Mouse (Mus musculus): ENCODE results near the gene Cyb5r3.
A peak's percentile ranks its signal among the peaks of the same experiment; 100 is the strongest.

Gene Cyb5r3

DNA sequence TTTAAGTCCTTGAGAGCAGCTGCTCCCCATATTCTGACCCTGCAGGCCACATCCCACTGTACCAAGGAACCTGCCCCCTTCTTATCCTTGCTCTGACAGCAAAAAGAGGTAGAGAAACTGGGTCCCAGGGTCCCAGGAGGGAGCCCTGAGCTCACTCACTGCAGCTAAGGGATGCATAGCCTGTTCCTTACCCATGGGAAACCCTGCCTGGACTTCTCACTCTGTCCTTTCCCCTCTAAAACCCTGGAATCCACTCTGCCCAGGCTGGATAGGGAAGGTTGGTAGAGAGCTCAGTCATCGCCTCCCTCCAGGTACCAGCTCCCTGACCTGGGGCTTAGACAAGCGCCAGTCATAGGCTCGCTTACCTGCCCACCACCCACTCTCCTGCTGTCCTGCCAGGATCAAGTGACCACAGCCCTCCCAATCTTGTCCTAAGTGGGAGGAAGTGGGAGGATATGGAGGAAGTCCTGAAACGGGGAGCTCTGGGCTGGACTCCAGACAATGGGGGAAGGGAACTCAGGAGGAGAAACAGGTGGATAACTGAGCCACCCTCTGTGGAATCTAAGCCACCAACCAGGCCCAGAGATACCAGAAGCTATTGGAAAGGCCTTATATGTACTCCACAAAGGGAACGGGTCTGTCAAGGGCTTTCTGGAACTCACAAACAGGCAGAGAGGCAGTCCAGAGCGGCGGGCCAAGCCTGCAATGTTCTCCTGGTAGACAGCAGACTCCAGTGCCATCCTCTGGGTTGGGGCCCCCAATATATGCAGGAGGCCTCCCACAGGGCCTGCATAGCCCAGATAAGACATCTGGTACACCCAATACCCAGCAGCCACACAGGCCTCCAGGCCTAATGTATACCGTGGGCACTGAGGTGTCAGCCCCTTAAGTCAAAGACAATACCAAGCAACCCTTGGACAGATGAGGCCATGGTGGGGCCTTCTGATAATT is 2.3 kb downstream of the Cyb5r3 start:
- DNase-seq (ENCODE audit: inconsistent ontology term), result no peak

DNA sequence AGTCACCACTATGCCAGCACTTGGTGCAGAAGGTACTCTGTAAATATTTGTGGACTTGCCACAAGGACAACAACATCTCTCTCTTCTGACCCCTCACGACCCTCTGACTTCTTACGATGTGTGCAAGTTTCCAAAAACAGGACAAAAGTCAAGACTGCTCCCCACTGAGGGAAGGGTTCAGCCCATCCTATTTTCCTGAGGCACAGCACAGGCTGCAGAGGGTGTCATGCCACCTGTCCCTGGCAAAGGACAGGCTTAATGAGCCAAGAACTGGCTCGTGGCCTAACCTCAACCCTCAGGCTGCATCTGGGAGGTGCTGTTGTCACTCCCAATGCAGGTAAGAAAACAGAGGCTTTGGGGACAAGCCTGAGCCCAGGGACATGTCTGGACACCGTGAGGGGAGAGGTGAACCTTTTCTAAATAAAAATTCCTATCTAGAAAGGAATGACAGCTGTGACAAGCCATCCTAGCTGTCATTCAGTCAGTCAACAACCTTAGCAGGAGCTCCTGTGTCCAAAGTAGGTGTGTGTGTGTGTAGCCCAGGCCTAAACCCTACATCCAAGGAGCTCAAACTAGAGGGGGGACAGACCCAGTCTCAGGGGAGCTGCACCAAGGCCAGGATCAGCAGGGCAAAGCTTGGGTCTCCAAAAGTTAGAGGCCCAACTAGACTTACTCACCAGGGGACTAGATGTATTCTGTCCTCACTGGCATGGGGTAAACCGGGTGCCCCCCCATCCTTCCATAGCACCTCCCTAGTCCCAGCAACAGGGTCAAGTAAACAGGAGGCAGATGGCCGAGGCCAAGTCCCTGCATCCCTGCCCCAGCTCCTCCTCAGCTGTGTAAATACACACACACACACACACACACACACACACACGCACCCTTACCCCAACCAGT is 3.3 kb downstream of the Cyb5r3 start:
- DNase-seq (ENCODE audit: inconsistent ontology term), result no peak

- DNase-seq (ENCODE audit: inconsistent ontology term), result peak; percentile 45
These were observed 4.1 kb downstream of the Cyb5r3 start for GRCm38 (mm10) chr15:83168311-83168710.

DNA sequence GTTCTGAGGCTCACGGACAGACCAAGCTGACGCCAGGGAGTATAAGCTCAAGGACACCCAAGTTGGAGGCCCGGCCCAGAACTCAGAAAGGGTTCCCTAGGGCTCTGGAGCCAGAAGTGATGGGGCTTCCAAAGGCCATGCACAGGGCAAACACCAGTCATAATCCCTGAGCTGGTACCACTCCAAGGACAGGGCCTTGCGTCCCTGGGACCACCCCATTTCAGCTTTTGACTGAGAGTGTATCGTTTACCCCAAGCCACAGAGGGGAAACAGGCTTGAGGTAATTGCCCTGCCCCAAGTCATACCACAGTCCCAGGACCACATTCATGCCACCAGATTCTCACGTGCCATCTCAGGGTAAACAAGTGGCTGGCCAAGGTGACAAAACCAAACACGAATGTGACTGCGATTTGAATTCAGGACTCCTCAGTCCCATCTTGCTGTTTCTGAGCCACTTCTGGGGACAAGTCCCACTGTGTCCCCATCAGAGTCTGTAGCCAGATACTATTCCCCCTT is 4.8 kb downstream of the Cyb5r3 start:
- DNase-seq (ENCODE audit: inconsistent ontology term), result no peak

DNA sequence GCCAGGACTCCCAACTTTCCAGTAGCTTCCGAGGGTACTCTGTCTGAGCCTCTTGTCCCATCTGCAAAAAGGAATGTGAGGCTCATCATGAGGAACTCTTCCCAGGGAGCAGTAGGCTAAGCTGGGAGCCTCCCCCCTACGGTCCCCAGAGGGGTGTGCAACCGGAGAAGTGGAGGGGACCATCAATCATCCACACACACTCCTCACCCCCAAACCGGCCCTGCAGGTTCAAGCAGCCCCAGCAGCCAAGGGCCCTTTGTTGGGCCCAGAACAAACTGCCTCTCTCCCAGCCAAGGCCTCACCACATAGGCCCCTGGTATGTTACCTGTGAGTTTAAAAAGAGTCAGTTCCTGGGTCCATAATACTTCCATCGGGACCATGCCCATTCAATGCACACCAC is 5.3 kb downstream of the Cyb5r3 start:
- no peak for DNase-seq (ENCODE audit: inconsistent ontology term)

GRCm38 (mm10) chr15:83166642-83167041 is 5.8 kb downstream of the Cyb5r3 start:
- DNase-seq (ENCODE audit: inconsistent ontology term), result peak; percentile 97

GRCm38 (mm10) chr15:83165526-83166315 is 6.7 kb downstream of the Cyb5r3 start:
- DNase-seq (ENCODE audit: inconsistent ontology term), result no peak

DNA sequence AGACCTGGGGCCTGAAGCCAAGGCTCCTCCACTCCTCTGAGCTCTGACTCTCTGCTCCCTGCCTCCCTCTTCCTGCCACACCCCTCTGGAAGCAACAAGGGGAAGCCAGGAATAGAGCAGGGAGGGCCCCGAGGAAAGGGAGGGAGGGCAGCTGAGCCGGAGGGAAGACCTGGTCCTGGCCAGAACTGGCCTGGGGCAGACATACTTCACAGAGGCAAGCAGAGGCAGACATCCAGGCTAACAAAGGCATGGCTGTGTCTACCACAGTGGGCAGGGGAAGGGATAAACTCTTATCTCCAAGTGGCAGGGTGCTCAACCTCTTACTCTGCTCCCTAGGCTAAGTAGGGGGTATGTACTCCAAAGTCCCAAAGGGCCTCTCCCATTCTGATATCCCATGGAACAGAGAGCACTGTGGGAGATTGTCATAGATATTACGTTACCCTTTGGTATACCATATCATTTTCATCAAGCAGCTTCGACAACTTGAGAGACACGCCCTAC is 7.4 kb downstream of the Cyb5r3 start:
- DNase-seq (ENCODE audit: inconsistent ontology term), result no peak

DNA sequence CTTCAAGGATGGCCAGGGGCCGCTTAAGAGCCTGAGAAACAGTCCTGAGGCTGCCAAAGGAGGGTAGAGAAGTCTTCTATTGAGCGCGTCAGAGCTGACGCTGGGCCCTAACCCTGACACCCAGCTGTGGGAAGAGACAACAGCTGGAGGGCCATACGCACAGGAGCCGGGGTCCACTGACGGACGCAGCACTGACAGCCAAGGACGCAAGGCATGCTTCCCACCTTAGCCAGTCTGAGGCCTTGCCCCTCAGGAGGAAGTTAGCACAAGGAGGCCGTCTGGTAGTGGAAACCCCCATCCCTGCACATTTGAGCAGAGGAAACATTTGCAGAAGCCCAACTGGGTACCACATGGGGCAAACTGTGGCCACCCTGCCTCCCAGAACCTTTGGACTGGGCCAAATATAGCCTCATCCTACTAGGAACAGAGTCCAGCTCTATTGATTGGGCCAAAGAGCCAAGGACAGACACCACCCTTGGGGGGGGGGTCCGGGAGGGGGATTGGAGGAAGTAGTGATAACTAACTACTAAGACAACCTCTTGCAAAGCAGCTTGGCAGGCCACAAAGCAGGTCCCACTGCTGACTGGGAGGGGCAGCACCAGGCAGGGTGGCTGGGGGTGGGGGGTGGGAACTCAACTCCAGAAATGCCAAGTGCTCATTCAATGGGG is 9.4 kb downstream of the Cyb5r3 start:
- DNase-seq (ENCODE audit: inconsistent ontology term), result no peak

GRCm38 (mm10) chr15:83162001-83162400 is 10.4 kb downstream of the Cyb5r3 start:
- DNase-seq (ENCODE audit: inconsistent ontology term), result no peak

- DNase-seq (ENCODE audit: inconsistent ontology term), result no peak
These were observed 11.2 kb downstream of the Cyb5r3 start for GRCm38 (mm10) chr15:83161062-83161748.

- DNase-seq (ENCODE audit: inconsistent ontology term), result no peak
These were observed 11.8 kb downstream of the Cyb5r3 start for GRCm38 (mm10) chr15:83160561-83160960.

- DNase-seq (ENCODE audit: inconsistent ontology term), result peak; percentile 56
These were observed 12.6 kb downstream of the Cyb5r3 start for GRCm38 (mm10) chr15:83159823-83160222.

GRCm38 (mm10) chr15:83158587-83159160 is 13.7 kb downstream of the Cyb5r3 start:
- DNase-seq (ENCODE audit: inconsistent ontology term), result no peak

DNA sequence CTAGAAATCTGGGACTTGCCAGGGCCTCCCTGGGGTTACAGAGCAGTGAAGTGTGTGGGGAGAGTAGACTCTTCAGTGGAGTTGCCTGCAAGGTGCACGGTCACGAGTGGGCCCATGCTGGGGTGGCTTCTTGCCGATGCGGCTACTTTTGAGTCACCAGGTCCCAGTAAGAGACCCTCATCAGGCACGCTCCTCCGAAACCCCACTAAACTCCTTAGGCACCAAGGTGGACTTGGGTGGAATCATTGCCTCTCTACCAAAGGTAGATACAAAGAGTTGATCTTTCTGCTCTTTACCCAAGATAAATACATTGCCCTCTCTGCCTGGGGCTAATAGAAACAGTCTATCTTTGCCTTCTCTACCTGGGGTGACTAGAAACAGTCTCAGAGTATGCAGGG is 14.7 kb downstream of the Cyb5r3 start:
- no peak for DNase-seq (ENCODE audit: inconsistent ontology term)

DNA sequence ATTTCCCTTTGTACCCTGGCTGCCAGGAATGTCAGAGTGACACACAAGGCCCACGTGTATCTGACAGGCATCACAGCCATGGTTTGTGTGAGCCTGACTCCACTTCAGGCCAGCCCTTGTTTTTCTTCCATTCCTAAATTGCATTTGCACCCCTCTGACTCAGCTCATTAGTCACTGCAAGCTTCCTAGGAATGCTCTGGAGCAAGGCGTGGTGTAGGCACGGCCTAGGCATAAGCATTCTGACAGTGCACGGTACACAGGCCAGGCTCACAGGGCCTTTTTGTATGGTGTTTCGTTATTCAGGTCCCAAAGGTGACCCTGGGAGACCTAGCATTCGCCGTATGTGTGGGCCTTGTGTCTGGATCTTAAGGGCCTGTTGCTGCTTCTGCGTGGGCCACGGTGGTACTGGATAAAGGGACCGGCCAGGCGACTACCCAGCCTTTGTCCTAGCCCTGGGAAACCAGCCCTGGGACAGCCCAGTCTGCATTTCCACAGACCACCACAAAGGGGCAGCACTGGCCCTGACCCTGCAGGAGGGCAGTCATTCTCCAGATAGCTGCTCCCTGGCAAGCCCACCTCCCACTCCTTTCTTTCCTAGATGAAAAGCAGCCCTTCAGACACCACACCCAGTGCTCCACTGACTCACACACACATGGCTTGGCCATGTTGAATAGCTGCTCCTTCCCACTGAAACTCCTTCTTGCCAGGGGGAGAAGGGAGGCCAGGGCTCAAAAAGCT is 15.3 kb downstream of the Cyb5r3 start:
- DNase-seq (ENCODE audit: inconsistent ontology term), result peak; percentile 90

DNA sequence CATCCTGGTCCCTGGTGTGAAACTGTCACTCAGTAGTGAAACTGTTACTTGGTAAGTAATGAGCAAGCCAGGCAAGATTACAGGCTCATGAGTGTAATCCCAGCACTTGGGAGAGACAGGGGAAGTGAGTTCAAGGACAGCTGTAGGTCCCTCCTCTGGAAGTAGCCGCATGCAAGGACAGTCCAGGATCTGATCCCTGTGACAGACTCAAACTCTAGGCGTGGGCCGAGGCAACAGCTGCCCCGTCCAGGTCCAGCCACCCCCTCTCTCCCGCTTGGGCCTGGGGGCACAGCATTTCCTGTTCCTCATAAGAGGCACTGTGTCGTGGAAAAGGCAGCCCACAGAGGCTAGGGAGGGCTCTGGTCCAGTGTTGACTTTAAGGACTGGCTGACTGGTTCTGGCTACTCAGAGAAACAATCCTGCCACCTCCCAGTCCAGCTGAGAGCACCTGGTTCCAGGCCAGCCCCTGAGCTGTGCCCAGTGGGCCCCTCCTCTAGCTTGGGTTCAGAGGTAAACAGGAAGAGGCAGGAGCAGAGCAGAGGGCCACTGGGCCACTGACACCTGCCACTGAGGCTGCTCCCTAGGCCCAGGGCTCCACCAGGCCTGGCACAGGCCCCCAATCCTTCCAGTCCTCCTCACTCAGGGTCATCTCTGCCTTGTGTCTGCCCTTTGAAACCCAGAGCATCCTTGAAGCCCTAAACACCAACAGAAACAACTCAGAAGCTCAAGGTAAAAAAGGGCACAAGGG is 16.5 kb downstream of the Cyb5r3 start:
- no peak for DNase-seq (ENCODE audit: inconsistent ontology term)

DNA sequence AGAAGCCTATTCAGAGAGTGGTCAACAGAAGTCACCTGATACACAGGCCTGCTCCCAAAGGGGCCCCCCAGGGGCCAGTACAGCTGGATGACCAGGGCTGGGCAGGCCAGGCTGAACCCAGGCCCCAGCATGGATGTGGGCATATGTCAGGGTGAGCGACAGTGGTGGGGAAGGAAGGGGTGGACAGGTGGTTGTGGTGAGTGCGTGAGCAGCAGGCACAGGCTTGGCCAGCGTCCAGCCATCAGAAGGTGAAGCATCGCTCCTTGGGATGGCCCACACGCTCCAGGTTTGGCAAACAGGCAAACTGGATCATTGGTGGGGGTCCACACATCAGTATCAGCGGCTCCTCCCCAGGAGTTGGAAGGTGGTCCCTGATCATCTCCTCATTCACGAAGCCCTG is 18.1 kb downstream of the Cyb5r3 start:
- DNase-seq (ENCODE audit: inconsistent ontology term), result no peak
